Mouse (Mus musculus): ENCODE measurements at regions not wholly inside any gene's neighbourhood (a gene's known extent, or its start where the extent isn't known, plus 50 kb on each side); places are given as distances from the start of the nearest gene placed in this dataset.

DNA sequence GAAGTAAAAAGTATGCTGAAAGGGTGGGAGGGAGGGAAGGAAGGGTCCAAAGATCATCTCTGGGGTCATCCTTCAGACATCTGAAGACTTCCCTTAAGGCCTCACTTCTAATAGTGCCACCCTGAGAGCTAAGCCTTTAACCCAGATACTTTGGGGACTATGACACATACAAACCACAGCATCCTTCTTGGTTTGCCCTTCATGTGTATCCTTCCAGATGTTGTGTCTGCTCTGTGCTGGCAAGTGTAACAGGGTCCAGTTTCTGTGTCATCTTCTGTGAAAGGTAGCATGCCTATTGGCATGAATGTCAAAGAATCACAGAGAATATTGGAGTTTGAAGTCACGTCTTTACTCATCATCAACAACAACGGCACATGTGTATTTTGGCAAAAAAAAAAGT is 98.2 kb upstream of the Trim52 start:
- TF ChIP-seq POLR2A (IDR thresholded peaks at IDR 0.05; ENCODE audit: low read depth, low read length), result no peak
- TF ChIP-seq CTCF (IDR thresholded peaks at IDR 0.05; ENCODE audit: extremely low read depth, insufficient read length, insufficient replicate concordance, low read depth, low read length), result no peak

All from small intestine, adult 2 months (tissue).